Mouse (Mus musculus) forebrain, embryonic 11.5 days (tissue): ENCODE results near the gene Tnr. TPM values are rescaled to one million over a fixed set of nuclear protein-coding genes. Genes with fewer than 3 reads are reported as not detected.
A peak's percentile ranks its signal among the peaks of the same experiment; 100 is the strongest.

ENCODE experiments used
- ATAC-seq: fragments of 200-750 bp; cut with Nextera tagmentation; replicated peaks from 2 replicates; pipeline ENCODE4 v1.8.0; 2017; ENCODE audit warnings: moderate TSS enrichment; ENCODE audit not compliant: low FRiP score
- DNase-seq: peaks from one replicate; pipeline ENCODE4 v3.0.0-alpha.2; 2017; ENCODE audit warnings: low spot score
- H3K27ac ChIP-seq: fragments of 300-500 bp; sonication (generic); 2 replicates; pipeline ENCODE4 v1.5.1; 2014; ENCODE audit warnings: low read depth, low read length
- H3K27me3 ChIP-seq: fragments of 300-500 bp; sonication (generic); 2 replicates; pipeline ENCODE4 v1.6.1; 2014; ENCODE audit warnings: mild to moderate bottlenecking, low read length, mixed read lengths; ENCODE audit not compliant: control insufficient read depth, insufficient read depth
- H3K36me3 ChIP-seq: fragments of 300-500 bp; sonication (generic); 2 replicates; pipeline ENCODE4 v1.6.1; 2014; ENCODE audit warnings: mild to moderate bottlenecking, low read length, moderate library complexity, mixed read lengths; ENCODE audit not compliant: control insufficient read depth, insufficient read depth
- H3K4me1 ChIP-seq: fragments of 300-500 bp; sonication (generic); replicated peaks from 2 replicates; pipeline ENCODE4 v1.6.1; 2014; ENCODE audit warnings: low read length, mixed read lengths; ENCODE audit not compliant: control insufficient read depth, insufficient read depth
- H3K4me2 ChIP-seq: fragments of 300-500 bp; sonication (generic); 2 replicates; pipeline ENCODE4 v1.6.1; 2014; ENCODE audit warnings: low read depth, mild to moderate bottlenecking, low read length, moderate library complexity, mixed read lengths; ENCODE audit not compliant: severe bottlenecking
- H3K4me3 ChIP-seq: fragments of 300-500 bp; sonication (generic); 2 replicates; pipeline ENCODE4 v1.5.1; 2014; ENCODE audit warnings: low read depth, low read length
- H3K9ac ChIP-seq: fragments of 300-500 bp; sonication (generic); 2 replicates; pipeline ENCODE4 v1.6.1; 2014; ENCODE audit warnings: low read length
- H3K9me3 ChIP-seq: fragments of 300-500 bp; sonication (generic); 2 replicates; pipeline ENCODE4 v1.6.1; 2016; ENCODE audit warnings: low read length, mixed read lengths; ENCODE audit not compliant: control insufficient read depth
- WGBS: fragments of 180-500 bp; shearing (Covaris S2); extraction: QIAGEN DNeasy Blood & Tissue Kit; methylation state at CpG from one replicate; pipeline ENCODE4 v1.1.7; 2014; 5-methylcytosine and 5-hydroxymethylcytosine counted together
- polyA plus RNA-seq: library from polyadenylated mRNA; unstranded; fragments of >200 nt; fragmentation: Nextera tagmentation; extraction: Ambion mirVana; gene quantifications from 2 replicates; pipeline ENCODE4 v1.2.1, GENCODE M21; 2014

Tnr gene
- polyA plus RNA-seq, 1 experiment from 2014 or later, result 0.77 TPM

- H3K27me3 ChIP-seq, result no peaks in the 10 kb centered on the region
- no peak for DNase-seq
- no peak overlapping the region for H3K4me2 ChIP-seq
- 49% methylated on average over 4 of the region's 4 CpGs for WGBS
- H3K4me1 ChIP-seq, result no peaks in the 10 kb centered on the region; the same call in 1 of the 2 replicates
- ATAC-seq, result no peak
- no peak overlapping the region for H3K27ac ChIP-seq
- no peaks in the 10 kb centered on the region for H3K9me3 ChIP-seq
- H3K4me3 ChIP-seq, result no peak overlapping the region
- no peaks in the 10 kb centered on the region for H3K36me3 ChIP-seq
- H3K9ac ChIP-seq, result no peak overlapping the region
Observed at GRCm38 (mm10) chr1:159833646-159834338, 310.2 kb downstream of the Tnr start.

- no peaks in the 10 kb centered on the region; the same call in 1 of the 2 replicates for H3K4me1 ChIP-seq
- no peak overlapping the region; the same call in 1 of the 2 replicates for H3K27ac ChIP-seq
- H3K9ac ChIP-seq, result no peak overlapping the region
- no peaks in the 10 kb centered on the region for H3K36me3 ChIP-seq
- no peak for DNase-seq
- H3K27me3 ChIP-seq, result no peaks in the 10 kb centered on the region
- no peak overlapping the region for H3K4me2 ChIP-seq
- no peaks in the 10 kb centered on the region for H3K9me3 ChIP-seq
- WGBS, result 6% methylated on average over 4 of the region's 4 CpGs
- H3K4me3 ChIP-seq, result no peak overlapping the region
- 0 out of 2 replicates have a peak, but pooled peaks have one; percentile 55 for ATAC-seq
Observed at GRCm38 (mm10) chr1:159835126-159835525, 311.6 kb downstream of the Tnr start.

GRCm38 (mm10) chr1:159840337-159840736 is 316.8 kb downstream of the Tnr start:
- ATAC-seq (no peak), DNase-seq (no peak)
- no peaks in the 10 kb centered on the region for H3K4me1 ChIP-seq
- no peaks in the 10 kb centered on the region for H3K36me3 ChIP-seq
- H3K27ac ChIP-seq, result no peak overlapping the region
- 30% methylated on average over 2 of the region's 2 CpGs for WGBS
- H3K4me2 ChIP-seq, result no peak overlapping the region
- H3K9me3 ChIP-seq, result no peaks in the 10 kb centered on the region
- no peaks in the 10 kb centered on the region for H3K27me3 ChIP-seq
- H3K4me3 ChIP-seq, result no peak overlapping the region
- H3K9ac ChIP-seq, result no peak overlapping the region

GRCm38 (mm10) chr1:159842876-159843275 is 319.3 kb downstream of the Tnr start:
- Histone ChIP-seq H3K9ac (no peak overlapping the region), H3K36me3 (no peaks in the 10 kb centered on the region), H3K9me3 (no peaks in the 10 kb centered on the region), H3K4me2 (no peak overlapping the region), H3K27me3 (no peaks in the 10 kb centered on the region), H3K4me1 (no peaks in the 10 kb centered on the region), H3K4me3 (no peak overlapping the region), H3K27ac (no peak overlapping the region)
- ATAC-seq (no peak), DNase-seq (no peak)
- WGBS, result 89% methylated on average over 5 of the region's 5 CpGs

GRCm38 (mm10) chr1:159852088-159852487 is 328.5 kb downstream of the Tnr start:
- Histone ChIP-seq H3K9me3 (no peaks in the 10 kb centered on the region), H3K9ac (no peak overlapping the region), H3K4me1 (no peaks in the 10 kb centered on the region), H3K27ac (no peak overlapping the region), H3K36me3 (no peaks in the 10 kb centered on the region), H3K27me3 (no peaks in the 10 kb centered on the region), H3K4me3 (no peak overlapping the region), H3K4me2 (no peak overlapping the region)
- DNase-seq (no peak), ATAC-seq (no peak)
- WGBS, result 80% methylated on average over 11 of the region's 11 CpGs

GRCm38 (mm10) chr1:159854261-159854660 is 330.7 kb downstream of the Tnr start:
- ATAC-seq (no peak), DNase-seq (no peak)
- no peaks in the 10 kb centered on the region for H3K27me3 ChIP-seq
- no peak overlapping the region for H3K4me3 ChIP-seq
- H3K4me1 ChIP-seq, result no peaks in the 10 kb centered on the region
- no peaks in the 10 kb centered on the region for H3K9me3 ChIP-seq
- WGBS, result 83% methylated on average over 1 of the region's 1 CpGs
- no peak overlapping the region for H3K4me2 ChIP-seq
- H3K36me3 ChIP-seq, result no peaks in the 10 kb centered on the region
- no peak overlapping the region for H3K9ac ChIP-seq
- H3K27ac ChIP-seq, result no peak overlapping the region

- WGBS, result 86% methylated on average over 3 of the region's 3 CpGs
- Histone ChIP-seq H3K4me3 (no peak overlapping the region), H3K27ac (no peak overlapping the region)
Observed at GRCm38 (mm10) chr1:159861782-159862474, 338.4 kb downstream of the Tnr start.

GRCm38 (mm10) chr1:159865696-159866095 is 342.1 kb downstream of the Tnr start:
- 30% methylated on average over 1 of the region's 1 CpGs for WGBS
- no peak overlapping the region for H3K4me2 ChIP-seq
- no peak overlapping the region for H3K27ac ChIP-seq
- no peak overlapping the region for H3K4me3 ChIP-seq
- DNase-seq (no peak), ATAC-seq (no peak; the same call in 1 of the 2 replicates)
- H3K36me3 ChIP-seq, result no peaks in the 10 kb centered on the region
- no peaks in the 10 kb centered on the region for H3K27me3 ChIP-seq
- no peaks in the 10 kb centered on the region; the same call in 1 of the 2 replicates for H3K4me1 ChIP-seq
- H3K9ac ChIP-seq, result no peak overlapping the region
- H3K9me3 ChIP-seq, result no peaks in the 10 kb centered on the region

More at GRCm38 (mm10) chr1:159861782-159862474, 338.4 kb downstream of the Tnr start:
- Histone ChIP-seq H3K4me1 (no peaks in the 10 kb centered on the region; the same call in 1 of the 2 replicates), H3K36me3 (no peaks in the 10 kb centered on the region), H3K9ac (no peak overlapping the region), H3K27me3 (no peaks in the 10 kb centered on the region), H3K4me2 (no peak overlapping the region), H3K9me3 (no peaks in the 10 kb centered on the region)
- ATAC-seq (no peak), DNase-seq (no peak)
